Mouse (Mus musculus): ENCODE measurements at regions not wholly inside any gene's neighbourhood (a gene's known extent, or its start where the extent isn't known, plus 50 kb on each side); places are given as distances from the start of the nearest gene placed in this dataset.

DNA sequence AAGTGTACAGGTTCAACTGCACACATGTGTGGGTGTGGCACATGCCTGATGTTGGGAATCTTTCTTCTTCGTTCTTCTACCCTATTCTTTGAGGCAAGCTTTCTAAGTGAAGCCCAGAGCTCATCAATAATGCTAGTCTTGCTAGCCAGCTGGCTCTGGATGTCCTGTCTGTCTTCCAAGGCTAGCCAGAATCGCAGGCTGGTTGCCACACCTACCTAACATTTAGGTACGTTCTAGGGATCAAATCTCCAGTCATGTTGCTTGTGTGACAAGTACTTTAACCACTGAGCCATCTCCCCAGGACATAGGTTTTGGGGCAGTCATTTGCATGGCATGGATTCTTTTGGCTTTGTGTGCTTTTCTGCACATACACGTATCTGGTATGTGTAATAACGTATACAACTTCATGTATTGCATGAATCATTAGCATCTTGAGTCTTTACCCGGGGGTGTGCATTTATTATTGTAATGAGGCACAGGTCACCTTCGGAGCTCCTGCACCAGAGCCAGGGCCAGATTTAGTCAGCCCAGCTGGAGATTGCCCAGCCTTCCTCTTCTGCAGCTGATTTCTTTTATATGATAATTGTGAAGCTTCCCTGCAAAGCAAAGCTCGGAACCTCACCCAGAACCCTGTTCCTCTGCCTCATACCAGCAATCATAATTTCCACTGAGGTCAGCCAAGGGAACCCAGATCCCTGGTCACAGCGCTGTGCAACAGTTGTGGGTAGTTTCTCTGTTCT lies 50.8 kb upstream of the Ivns1abp start:
- TF ChIP-seq CTCF (IDR thresholded peaks at IDR 0.05), result no peak
- no peak for DNase-seq
- no peak overlapping the region for H3K4me3 ChIP-seq
- intact Hi-C loops (cut with DNase I), result no loop called here
- no peak overlapping the region for H3K27ac ChIP-seq
